Mouse (Mus musculus): Measurements from ENCODE around the gene Qser1. TPM values are rescaled to one million over a fixed set of nuclear protein-coding genes. Genes with fewer than 3 reads are reported as not detected.

Qser1 gene
- total RNA-seq, 2 experiments from 2014 or later: 26.7 to 27.7 TPM

DNA sequence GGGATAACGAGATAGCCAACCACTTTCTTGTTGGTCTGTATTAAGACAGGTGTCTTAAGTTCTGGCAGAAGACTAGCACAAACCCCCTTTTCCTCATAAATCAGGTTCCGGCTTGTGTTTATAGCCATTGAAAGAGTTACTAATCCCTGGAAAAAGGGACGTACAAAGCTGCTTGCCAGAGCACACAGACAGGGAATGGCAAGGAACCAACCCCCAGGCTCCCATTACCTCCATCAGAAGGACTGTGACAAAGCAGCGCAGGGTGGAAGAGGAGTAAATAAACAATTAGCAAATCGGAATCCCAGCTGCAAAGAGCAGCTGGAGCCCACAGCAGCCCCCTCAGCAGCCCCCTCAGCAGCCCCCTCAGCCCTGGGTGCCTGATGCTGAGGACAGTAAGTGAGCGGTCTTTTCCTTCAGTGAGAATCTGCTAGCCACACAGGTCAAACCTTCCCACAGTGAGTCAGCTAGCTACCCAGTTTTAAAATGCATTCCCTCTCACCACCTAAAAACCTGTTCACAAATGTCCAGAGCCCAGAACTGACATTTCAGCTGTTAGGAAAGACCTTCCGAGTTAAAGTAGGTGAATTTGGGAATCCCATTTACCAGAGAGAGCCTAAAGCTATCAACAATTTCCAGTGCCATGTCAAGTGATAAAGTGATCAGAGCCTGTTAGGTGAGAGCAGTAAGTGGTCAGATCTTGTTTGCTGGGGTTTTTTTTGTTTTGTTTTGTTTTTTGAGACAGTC is 75.4 kb downstream of the Qser1 start:
- intact Hi-C loops (cut with DNase I): loop anchor here (5.0 kb wide), 1 partner anchor 54 kb away; no protein-coding TSS in a partner anchor
- DNase-seq (ENCODE audit: low spot score): no peak

DNA sequence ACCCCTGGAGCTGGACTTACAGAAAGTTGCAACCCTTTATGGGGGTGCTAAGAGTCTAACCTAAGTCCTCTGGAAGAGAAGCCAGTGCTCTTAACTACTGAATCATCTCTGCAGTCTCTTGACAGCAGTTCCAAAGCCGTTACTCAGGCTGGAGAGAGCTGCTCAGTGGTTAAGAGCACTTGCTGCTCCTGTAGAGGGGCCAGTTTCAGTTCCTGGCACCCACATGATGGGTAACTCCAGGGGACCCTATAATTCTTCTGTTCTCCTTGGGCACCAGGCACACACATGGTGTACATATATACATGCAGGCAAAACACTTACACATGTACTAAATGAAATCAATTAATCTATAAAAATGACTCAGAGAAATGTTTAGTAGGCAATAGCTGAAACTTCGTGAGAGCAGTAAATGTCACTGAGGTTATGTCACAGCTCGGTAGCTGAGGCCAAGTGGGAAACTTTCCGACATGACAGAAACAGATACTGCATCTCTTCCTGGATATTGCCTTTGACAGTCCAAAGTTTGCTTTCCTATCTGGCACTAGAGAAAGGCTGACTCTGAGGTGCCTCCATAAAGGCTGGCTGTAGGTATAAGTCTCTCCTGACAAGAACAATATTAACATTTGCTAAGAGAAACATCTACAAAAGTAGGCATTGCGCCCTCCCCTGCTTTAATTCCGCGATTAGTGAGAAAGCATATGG is 76.2 kb downstream of the Qser1 start:
- intact Hi-C loops (cut with DNase I): loop anchor here (5.0 kb wide), 1 partner anchor 53 kb away; no protein-coding TSS in a partner anchor
- DNase-seq (ENCODE audit: low spot score): no peak

DNA sequence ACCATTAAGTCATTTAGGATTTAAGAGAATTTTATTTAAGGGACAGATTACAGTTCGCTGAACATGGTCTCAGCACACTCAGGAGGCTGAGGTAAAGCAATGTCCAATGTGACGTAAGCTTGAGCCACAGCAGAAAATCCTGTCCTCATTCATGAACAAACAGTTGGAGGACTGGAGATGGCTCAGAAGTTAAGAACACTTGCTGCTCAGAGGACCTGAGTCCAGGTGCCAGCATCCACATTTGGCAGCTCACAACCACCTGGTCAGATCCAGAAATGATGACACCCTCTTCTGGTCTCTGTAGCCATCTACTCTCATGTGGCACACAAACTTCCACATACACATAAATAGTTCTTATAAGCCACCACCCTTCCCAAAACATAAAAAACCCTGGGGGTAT is 76.9 kb downstream of the Qser1 start:
- intact Hi-C loops (cut with DNase I): loop anchor here (5.0 kb wide), 1 partner anchor 52 kb away; no protein-coding TSS in a partner anchor

DNA sequence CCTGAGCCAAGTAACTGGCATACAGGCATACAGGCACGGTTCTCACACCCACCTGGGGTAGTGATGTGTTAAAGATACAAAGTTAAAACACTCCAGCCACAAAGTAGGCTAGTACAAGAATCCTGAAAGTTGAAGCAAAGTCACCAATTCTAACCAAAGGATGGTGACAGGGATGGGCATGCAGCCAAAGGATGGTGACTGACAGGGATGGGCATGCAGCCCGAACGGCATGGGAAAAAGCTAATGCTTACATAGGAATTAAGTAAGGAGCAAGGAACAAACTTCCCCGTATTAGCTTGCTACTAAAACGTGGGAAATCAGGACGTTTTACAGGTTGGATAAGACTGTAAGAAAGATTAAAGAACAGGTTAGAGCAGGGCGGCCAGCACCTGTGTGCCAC is 80.3 kb downstream of the Qser1 start:
- intact Hi-C loops (cut with DNase I): no loop called here

More for the DNA sequence above, 76.9 kb downstream of the Qser1 start:
- no peak for DNase-seq (ENCODE audit: low spot score)

DNA sequence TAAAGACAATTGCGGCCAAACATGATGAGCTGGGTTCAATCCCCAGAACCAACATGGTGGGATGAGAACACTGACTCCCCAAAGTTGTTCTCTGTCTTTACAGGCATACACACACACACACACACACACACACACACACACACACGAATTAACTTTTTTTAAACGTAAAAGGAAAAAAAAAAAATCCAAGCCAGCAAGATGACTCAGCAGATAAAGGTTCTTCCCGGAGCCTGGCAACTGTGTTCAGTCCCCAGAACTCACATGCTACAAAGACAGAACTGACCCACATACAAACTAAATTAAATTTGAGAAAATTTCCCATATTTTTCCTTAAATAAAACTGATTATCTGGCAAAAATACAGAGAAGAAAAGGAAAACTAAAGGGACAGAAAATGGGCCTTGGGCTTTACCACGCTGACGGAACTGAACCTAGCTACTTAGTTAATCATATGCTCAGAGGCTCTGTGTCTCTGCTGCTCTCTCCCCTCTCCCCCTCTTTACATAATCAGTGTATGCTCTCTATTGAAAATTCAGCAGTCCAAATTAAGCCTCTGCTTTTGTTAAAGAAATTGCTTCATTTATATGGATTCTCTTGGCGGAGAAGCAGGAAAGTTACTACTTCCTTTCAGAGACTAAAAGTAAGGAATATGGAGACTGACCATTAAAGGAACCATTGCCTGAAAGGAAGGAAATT is 83.9 kb downstream of the Qser1 start:
- DNase-seq (ENCODE audit: low spot score): no peak
- intact Hi-C loops (cut with DNase I): no loop called here

More for the DNA sequence above, 80.3 kb downstream of the Qser1 start:
- DNase-seq (ENCODE audit: low spot score): no peak

DNA sequence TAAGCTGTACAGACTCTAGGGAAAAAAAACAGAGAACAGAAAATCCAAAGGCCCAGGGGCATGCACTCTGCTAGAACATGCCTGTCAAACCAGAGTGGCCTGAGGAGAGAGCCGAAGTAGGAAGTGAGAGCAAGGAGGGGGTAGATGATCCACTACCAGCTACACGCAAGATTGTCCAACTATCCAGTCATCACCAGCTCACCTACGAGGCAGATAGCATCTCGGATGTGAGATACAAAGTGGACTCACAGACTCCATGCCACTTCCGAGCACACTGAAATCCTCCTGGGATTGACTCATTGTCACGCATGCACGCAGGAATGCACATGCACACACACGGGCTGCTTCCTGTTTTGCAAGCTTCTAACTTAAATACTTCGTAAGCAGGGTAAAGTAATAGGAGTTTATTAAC is 84.5 kb downstream of the Qser1 start:
- no peak for DNase-seq (ENCODE audit: low spot score)
- intact Hi-C loops (cut with DNase I): no loop called here

DNA sequence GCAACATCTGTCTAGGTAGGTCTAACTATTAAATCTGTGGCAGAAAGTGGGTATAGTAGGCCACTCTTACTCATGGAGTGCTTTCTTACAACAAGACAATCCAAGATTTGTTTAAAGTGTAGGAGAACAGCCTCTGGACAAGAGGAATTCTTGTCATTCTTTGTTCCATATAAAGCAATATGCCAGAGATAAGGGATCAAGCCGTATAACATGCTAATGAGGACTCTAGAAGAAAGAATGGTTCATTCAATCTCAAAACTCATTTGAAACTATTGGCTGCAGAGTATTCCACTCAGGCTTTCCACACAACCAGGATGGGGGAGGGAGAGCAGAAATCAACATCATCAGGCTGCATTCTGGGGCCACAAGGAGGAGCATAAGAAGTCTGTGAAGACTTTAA is 89.2 kb downstream of the Qser1 start:
- intact Hi-C loops (cut with DNase I): no loop called here

DNA sequence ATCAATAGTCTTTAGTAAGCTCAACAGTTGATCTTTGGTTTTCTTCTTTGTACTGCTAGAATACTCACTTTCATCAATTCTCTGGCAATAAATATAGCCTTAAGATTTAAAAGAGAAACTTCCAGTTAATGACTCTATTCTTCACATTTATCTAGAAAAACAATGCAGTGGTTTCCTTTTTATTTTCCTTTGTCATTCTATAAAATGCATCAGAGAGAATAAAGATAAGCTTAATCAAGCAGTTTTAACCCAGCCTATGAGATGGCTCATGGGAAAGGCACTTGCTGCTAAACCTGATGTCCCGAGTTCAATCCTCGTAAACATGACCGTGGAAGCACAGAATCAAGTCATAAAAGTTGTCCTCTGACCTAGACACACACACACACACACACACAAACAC is 94.5 kb downstream of the Qser1 start:
- intact Hi-C loops (cut with DNase I): no loop called here
- DNase-seq (ENCODE audit: low spot score): no peak

More for the DNA sequence above, 89.2 kb downstream of the Qser1 start:
- no peak for DNase-seq (ENCODE audit: low spot score)

DNA sequence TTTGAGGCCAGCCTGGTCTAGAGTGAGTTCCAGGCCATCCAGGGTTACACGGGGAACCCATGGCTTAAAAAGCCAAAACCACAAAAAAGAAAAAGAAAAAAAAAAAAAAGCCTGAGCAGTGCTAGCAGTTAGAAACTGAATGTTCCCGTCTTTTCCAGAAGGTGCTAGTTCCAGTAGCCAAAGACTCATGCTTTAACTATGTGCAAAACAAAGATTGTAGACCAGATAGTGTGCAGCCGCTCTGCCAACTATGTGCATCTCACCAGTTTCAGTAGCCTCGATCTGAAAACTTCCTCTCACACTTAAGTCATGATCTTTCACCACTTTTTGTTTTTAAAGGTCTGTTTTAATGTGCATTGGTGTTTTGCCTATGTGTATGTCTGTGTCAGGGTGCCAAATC is 98.7 kb downstream of the Qser1 start:
- intact Hi-C loops (cut with DNase I): no loop called here

DNA sequence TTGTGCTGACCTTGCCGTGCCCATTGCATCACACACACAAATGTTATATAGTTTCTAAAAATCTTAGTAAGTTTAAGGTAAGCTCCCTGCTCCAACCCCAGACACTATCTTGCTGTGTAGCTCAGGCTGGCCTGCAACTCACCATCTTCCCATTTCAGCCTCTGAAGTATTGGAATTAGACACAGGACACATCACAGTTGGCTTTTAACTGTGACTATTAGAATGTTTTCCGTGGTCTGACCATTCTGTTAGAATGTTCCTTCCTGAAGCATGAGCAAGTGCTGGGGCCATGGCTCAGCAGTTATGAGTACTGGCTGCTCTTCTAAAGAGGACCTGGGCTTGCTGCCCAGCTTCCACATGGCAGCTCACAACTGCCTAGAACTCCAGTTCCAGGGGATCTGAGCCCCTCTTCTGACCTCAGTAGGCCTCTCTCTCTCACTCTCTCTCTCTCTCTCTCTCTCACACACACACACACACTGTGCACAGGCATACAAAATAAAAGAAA is 99.3 kb downstream of the Qser1 start:
- intact Hi-C loops (cut with DNase I): no loop called here
- DNase-seq (ENCODE audit: low spot score): no peak

More for the DNA sequence above, 98.7 kb downstream of the Qser1 start:
- DNase-seq (ENCODE audit: low spot score): no peak

DNA sequence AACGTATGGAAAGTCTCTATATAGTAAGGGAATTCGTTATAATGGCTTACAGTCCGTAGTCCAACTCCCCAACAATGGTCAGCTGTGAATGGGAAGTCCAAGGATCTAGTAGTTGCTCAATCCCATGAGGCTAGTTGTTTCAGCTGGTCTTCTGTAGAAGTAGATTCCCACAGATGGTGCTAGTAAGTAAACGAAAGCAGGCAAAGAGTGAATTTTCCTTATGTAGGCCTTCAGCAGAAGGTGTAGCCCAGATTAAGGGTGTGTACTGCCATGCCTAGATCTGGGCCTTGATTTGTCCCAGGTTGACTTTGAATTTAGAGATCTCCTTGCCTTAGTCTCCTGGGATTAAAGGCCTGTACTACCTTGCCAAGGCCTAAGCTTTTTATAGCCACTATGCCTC is 100.3 kb downstream of the Qser1 start, which contains the start of gene Pin1rt1:
Gene Pin1rt1 (minus strand): TSS at position 101 of the 400 bp plus-strand sequence.
- no peak for DNase-seq (ENCODE audit: low spot score)
- intact Hi-C loops (cut with DNase I): no loop called here

DNA sequence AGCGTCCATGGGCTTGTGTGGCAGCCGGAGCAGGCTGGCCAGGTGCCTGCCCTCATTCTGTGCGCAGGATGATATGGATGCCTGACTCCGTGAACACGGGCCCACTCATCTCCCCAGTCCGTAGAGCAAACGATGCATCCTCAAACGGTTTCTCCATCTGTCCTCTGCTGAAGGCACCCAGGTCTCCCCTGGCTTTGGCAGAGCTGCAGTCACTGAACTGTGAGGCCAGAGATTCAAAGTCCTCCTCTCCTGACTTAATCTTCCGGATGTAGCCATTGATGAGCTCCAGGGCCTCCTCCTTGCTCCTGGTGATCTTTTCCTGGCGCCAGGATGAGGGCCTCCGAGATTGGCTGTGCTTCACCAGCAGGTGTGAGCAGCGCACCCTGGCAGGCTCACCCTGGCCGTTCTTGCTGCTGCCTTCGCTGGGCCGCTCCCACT is 102.3 kb downstream of the Qser1 start:
- intact Hi-C loops (cut with DNase I): no loop called here
- no peak for DNase-seq (ENCODE audit: low spot score)

DNA sequence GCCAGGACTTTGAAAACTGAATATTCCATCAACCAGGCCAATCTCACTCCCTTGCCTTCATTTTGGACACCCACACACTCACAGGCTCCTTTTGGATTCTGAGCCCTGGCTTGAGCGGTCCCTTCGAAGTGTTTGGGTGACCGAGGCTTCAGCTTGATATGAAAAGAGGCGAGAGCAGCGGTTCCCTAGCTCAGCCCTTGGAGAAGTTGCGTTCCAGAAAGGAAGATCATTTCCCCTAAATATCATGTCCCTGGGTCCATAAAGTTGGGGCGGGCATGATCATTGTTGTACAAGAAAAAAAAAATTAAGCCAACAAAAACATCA is 104.1 kb downstream of the Qser1 start:
- DNase-seq (ENCODE audit: low spot score): no peak
- intact Hi-C loops (cut with DNase I): no loop called here

DNA sequence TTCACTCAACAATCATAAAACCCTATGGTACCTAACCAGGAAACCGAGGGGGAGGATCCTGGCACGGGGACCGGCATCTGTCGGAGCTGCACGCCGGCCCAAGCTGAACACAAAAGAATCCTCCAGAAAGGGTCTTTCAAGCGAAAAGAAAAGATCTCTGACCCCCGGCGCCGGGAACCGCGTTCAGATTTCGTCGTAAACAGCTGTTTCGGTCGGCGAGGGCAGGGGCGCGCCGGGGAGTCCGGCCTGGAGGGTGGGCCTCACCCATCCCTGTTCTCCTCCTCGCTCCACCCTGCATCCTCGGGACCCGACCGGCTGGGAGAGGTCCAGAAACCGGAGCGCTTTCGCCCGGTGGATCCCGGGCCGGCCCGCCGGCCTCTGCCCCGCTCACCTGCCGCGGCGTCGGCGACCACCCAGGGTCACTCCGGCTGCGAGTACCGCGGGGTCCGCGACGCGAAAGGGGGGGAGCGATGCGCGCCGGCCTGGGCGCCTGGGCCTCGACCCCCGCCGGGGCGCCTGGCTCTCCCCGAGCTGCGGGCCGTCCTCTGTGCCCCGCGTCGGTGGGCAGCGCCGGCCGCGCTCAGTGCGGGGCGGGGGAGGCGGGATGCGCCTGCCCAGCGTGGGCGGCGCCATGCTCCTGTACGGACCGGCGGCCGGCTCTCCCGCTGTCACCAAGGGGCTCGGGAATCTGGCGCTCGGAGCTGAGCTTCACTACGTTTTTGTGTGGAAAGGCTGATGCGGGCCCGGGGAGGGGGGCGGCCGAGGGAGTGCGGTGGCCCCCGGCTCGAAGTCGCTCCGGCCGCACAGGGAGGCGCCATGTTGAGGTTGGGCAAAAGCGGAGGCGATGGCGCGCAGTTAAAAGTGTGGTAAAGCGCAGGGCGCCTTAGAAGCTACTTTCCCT is 104.7 kb downstream of the Qser1 start, which contains the start of gene Tcp11l1:
Gene Tcp11l1 (minus strand): TSS at position 585 of the 901 bp plus-strand sequence.
- intact Hi-C loops (cut with DNase I): no loop called here
- DNase-seq (ENCODE audit: low spot score): peak; percentile 36

DNA sequence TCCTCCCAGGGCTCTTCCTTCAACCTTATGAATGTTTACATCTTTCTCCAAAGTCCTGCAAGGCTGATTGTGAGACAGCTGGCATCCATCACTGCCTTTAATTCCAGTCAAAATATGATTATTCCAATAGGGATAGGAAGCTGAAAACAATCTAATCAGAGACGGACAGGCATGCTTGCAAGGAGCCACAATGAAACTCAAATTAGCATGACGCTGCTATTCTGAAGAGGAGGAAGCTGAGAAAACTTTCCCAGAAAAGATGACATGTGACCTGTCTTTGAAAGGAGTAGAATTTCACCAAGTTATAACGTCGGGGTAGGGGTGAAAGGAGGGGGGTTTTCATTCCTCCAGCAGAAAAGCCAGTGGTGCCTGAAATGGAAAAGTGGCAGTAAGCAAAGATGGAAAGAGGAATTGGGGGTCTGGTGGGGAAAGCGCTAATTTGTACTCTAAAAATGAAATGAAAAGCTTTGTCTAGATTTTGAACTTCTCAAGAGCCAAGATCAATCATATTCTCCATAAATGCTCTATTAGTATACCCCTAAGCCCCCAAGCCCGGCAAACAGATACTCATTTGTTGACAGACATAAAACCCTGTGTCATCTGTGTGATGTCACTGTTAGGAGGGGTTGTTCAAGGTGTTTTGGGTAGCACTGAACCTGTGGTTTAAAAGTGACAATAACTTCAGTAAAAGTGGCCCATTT is 105.7 kb downstream of the Qser1 start:
- DNase-seq (ENCODE audit: low spot score): no peak
- intact Hi-C loops (cut with DNase I): no loop called here

DNA sequence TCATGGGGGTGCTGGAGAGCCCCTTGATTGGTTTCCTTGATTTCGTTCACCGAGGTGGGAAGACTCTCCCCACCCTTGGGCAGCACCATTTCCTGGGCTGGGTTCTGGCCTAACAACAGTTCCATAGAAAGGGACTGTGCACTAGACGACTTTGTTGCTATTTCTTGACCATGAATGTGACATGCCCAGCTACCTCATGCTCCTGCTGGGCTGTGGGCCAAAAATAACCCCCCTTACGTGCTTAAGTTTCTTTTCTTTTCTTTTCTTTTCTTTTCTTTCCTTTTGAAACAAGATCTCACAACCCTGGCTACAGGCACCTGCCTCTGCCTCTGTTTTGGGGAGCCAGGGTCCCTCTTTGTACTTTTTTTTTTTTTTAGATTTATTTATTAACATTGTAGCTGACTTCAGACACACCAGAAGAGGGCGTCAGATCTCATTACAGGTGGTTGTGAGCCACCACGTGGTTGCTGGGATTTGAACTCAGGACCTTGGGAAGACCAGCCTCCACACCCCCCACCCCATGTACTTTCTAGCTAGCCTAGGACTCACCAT is 106.7 kb downstream of the Qser1 start:
- no peak for DNase-seq (ENCODE audit: low spot score)
- intact Hi-C loops (cut with DNase I): no loop called here
